Mouse (Mus musculus): ENCODE results near the gene Hist1h2ag. TPM values are rescaled to one million over a fixed set of nuclear protein-coding genes. Genes with fewer than 3 reads are reported as not detected.

Hist1h2ag gene
- polyA plus RNA-seq, 1 experiment from 2014 or later: 55.0 TPM

DNA sequence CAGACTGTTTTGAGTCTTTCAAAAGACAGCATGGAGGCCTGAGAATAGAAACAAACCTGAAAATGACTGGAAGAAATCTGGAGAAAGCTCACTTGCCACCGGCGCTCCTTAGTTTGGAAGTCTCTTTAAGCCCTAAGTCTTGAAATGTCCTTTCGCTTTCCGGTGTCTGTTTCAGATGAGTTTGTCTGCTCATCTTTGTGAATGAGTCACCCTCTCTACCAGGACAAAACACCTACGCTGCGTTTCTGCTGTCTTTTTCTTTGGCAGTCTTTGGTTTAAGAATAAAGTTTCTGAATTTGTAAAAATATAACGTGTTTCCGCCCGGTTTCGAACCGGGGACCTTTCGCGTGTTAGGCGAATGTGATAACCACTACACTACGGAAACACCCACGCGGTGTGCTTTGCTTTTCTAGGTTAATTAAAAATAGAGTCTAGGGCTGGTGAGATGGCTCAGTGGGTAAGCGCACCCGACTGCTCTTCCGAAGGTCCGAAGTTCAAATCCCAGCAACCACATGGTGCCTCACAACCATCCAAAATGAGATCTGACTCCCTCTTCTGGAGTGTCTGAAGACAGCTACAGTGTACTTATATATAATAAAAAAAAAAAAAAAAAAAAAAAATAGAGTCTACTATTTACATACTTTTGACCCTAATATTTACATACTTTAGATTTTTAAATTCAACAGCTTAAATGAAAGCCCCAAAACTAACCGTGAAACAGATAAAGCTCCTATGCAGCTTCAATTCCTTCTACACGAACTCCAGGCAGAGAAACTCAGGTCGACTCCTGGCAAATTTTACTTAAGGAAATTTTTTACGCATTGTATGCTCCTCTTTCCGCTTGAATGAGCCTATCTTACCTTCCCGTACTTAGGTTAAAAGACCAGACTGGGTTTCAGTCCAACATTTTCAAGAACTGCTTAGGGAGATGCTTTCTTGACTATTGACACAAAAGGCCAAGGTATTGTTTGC lies 27.0 kb downstream of the Hist1h2ag start:
- Histone ChIP-seq H3K27ac (no peak overlapping the region), H3K4me3 (peak overlapping the region; percentile 36), H3K4me1 (peaks cover 19% of the 10 kb centered on the region), H3K9me3 (peaks cover 4% of the 10 kb centered on the region; the same call in 1 of the 2 replicates), H3K36me3 (replicated peaks) (no peaks in the 10 kb centered on the region), H3K27me3 (ENCODE audit: poor library complexity, severe bottlenecking) (peaks cover 80% of the 10 kb centered on the region)
- DNase-seq (ENCODE audit: extremely low spot score, low spot score): peak; percentile 87
- WGBS: 14% methylated on average over 27 of the region's 27 CpGs

DNA sequence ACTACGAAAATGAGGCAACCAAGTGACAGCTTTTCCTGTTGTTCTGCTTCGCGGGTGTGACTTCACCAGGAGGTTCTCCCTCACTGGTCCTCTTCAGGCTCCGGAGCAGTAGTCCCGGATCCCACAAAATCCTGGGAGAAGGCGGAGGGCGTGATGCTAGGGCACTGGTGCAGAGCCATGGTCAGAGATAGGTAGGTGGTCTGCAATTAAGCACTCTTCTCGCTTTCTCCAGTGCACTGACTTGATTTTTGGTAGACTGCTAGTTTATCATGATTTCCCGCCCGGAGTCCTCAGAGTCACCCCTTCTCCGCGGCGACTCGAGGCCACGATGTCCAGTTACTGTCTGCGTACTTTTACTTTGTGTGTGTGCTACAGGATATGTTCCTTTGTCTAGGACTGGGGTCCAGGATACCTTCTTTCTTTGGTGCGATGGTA lies 28.3 kb downstream of the Hist1h2ag start:
- WGBS: 16% methylated on average over 17 of the region's 17 CpGs
- Histone ChIP-seq H3K27me3 (ENCODE audit: poor library complexity, severe bottlenecking) (peaks cover 85% of the 10 kb centered on the region), H3K4me3 (peak overlapping the region; percentile 36), H3K9me3 (peaks cover 4% of the 10 kb centered on the region; the same call in 1 of the 2 replicates), H3K36me3 (replicated peaks) (no peaks in the 10 kb centered on the region), H3K27ac (no peak overlapping the region), H3K4me1 (peaks cover 12% of the 10 kb centered on the region)
- peak; percentile 38 for DNase-seq (ENCODE audit: extremely low spot score, low spot score)

GRCm38 (mm10) chr13:22013716-22014115 lies 29.0 kb downstream of the Hist1h2ag start:
- Histone ChIP-seq H3K27me3 (ENCODE audit: poor library complexity, severe bottlenecking) (peaks cover 85% of the 10 kb centered on the region), H3K4me1 (peaks cover 12% of the 10 kb centered on the region), H3K4me3 (peak overlapping the region; percentile 36), H3K27ac (no peak overlapping the region), H3K9me3 (peaks cover 4% of the 10 kb centered on the region; the same call in 1 of the 2 replicates), H3K36me3 (replicated peaks) (no peaks in the 10 kb centered on the region)
- DNase-seq (ENCODE audit: extremely low spot score, low spot score): peak; percentile 41
- 19% methylated on average over 13 of the region's 13 CpGs for WGBS

GRCm38 (mm10) chr13:22009642-22010041 lies 33.1 kb downstream of the Hist1h2ag start, which contains the start of gene Prss16:
Gene Prss16 (minus strand): TSS chr13:22009742.
- Histone ChIP-seq H3K36me3 (replicated peaks) (no peaks in the 10 kb centered on the region), H3K27me3 (ENCODE audit: poor library complexity, severe bottlenecking) (peaks cover 100% of the 10 kb centered on the region), H3K9me3 (no peaks in the 10 kb centered on the region), H3K4me3 (no peak within 1 kb of the TSS), H3K27ac (no peak within 1 kb of the TSS), H3K4me1 (peaks cover 31% of the 10 kb centered on the region)
- DNase-seq (ENCODE audit: extremely low spot score, low spot score): no peak
- WGBS: 42% methylated on average over 7 of the region's 7 CpGs

DNA sequence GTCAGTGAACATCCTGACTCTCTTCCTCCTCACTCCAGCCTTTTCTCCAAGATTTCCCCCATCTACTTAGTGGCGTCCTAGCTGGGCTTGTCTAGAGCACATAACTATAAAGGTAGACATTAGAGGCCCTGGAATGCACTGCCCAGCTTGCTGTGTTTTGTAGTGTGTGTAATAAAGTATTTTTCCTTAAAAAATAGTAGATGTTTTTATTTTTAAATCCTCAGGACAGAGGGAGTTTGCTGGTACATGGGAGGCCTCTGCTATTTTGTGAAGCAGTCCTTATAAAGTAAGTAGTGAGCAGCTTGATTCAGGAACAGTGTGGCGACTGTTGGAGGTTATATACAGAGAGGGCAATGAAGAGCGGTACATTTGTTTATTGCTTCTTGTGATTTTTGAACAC lies 34.0 kb downstream of the Hist1h2ag start:
- Histone ChIP-seq H3K4me1 (peaks cover 22% of the 10 kb centered on the region), H3K9me3 (no peaks in the 10 kb centered on the region), H3K36me3 (replicated peaks) (no peaks in the 10 kb centered on the region), H3K27ac (no peak overlapping the region), H3K27me3 (ENCODE audit: poor library complexity, severe bottlenecking) (peaks cover 100% of the 10 kb centered on the region), H3K4me3 (no peak overlapping the region)
- 76% methylated on average over 3 of the region's 3 CpGs for WGBS
- no peak for DNase-seq (ENCODE audit: extremely low spot score, low spot score)

DNA sequence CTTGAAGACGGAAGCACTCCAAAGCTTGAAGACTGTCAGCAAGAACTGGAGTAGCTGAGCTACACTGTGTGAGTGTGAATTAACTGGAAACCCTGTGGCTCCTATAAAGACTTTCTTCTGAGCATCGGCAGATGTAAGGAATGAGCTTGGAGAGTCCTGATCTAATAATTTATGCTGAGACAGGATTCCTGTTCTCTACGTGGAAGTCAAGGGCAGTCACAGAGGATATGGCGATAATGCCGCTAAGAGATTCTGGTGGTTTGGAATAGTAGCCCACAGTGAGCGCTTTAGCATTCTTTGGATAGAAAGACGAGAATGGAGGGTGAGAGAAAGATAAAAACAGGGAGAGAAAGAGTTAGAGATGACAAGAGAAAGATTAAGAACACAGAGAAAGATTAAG lies 34.9 kb downstream of the Hist1h2ag start:
- DNase-seq (ENCODE audit: extremely low spot score, low spot score): no peak
- WGBS: 54% methylated on average over 7 of the region's 7 CpGs
- H3K4me3 ChIP-seq: no peak overlapping the region

GRCm38 (mm10) chr13:22007121-22007510 lies 35.6 kb downstream of the Hist1h2ag start:
- Histone ChIP-seq H3K36me3 (replicated peaks) (no peaks in the 10 kb centered on the region), H3K4me1 (peaks cover 21% of the 10 kb centered on the region), H3K27ac (no peak overlapping the region), H3K4me3 (peak overlapping the region; percentile 66), H3K27me3 (ENCODE audit: poor library complexity, severe bottlenecking) (peaks cover 100% of the 10 kb centered on the region), H3K9me3 (no peaks in the 10 kb centered on the region)
- DNase-seq (ENCODE audit: extremely low spot score, low spot score): no peak
- WGBS: 2% methylated on average over 18 of the region's 18 CpGs

More for the DNA sequence above, 34.9 kb downstream of the Hist1h2ag start:
- Histone ChIP-seq H3K27me3 (ENCODE audit: poor library complexity, severe bottlenecking) (peaks cover 100% of the 10 kb centered on the region), H3K4me1 (peaks cover 21% of the 10 kb centered on the region), H3K9me3 (no peaks in the 10 kb centered on the region), H3K36me3 (replicated peaks) (no peaks in the 10 kb centered on the region), H3K27ac (no peak overlapping the region)

DNA sequence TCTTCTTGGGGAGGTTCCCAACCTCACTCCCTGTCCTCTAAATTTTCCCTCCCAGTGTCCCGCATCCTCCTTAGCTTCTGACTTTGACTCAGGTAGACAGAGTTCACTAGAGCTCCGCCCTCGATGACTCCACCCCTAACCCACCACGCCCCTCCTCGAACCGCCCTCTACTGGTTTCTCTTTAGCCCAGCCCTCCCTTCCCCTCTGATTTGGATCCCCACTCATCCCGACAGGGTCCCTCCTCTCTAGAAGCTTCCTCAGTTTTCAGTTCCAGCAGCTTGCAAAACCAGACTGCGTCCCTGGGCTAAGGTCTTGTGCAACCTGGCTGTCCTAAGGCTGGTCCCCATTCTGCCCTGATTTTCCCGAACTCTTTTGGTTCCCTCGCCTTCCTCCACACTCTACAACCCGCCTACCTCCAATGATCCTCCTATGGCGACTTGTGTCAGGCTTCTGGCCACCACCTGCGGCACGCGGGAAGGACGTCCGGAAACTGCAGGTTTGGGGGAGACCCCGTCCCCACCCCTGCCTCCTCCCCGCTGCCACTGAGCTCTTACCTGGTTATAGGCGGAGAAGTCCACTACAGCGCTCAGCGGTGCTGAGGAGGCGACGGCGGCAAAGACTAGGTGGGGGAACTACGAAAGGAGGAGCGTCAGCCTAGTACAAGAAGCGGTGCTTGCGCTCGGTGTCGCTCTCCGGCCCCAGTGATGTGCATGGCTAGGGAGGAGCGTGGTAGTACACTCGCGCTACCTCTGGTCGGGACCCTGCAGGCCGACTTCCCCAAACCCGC lies 36.2 kb downstream of the Hist1h2ag start:
- Histone ChIP-seq H3K4me3 (peak overlapping the region; percentile 66), H3K4me1 (peaks cover 21% of the 10 kb centered on the region), H3K36me3 (replicated peaks) (no peaks in the 10 kb centered on the region), H3K9me3 (no peaks in the 10 kb centered on the region), H3K27ac (no peak overlapping the region), H3K27me3 (ENCODE audit: poor library complexity, severe bottlenecking) (peaks cover 100% of the 10 kb centered on the region)
- peak; percentile 72 for DNase-seq (ENCODE audit: extremely low spot score, low spot score)
- WGBS: under 1% methylated on average over 38 of the region's 38 CpGs

GRCm38 (mm10) chr13:22005605-22006333 lies 37.0 kb downstream of the Hist1h2ag start:
- peak overlapping the region; percentile 66 for H3K4me3 ChIP-seq

DNA sequence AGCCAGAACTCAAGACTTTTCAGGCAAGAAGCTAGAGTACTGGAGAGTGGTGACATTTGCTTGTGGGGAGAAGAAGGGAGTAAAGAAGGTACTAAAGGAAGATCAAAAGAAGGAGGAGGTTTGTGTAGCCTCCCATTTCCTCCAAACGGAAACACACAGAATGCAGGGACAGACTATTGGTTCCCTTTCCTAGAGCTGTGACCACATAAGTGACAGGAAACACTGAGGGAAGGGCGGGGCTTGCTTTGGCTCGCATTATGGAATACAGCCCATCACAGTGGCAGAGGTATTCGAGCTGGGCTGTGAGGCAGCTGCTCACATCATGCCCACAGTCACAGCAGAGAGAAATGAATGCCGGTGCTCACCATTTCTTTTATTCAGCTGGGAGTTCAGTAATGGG lies 40.9 kb downstream of the Hist1h2ag start:
- Histone ChIP-seq H3K4me3 (no peak overlapping the region), H3K36me3 (replicated peaks) (no peaks in the 10 kb centered on the region), H3K27ac (no peak overlapping the region), H3K9me3 (no peaks in the 10 kb centered on the region), H3K27me3 (ENCODE audit: poor library complexity, severe bottlenecking) (peaks cover 100% of the 10 kb centered on the region), H3K4me1 (peaks cover 28% of the 10 kb centered on the region)
- no peak for DNase-seq (ENCODE audit: extremely low spot score, low spot score)
- WGBS: 23% methylated on average over 5 of the region's 5 CpGs

More at GRCm38 (mm10) chr13:22005605-22006333, 37.0 kb downstream of the Hist1h2ag start:
- DNase-seq (ENCODE audit: extremely low spot score, low spot score): peak; percentile 42
- Histone ChIP-seq H3K27me3 (ENCODE audit: poor library complexity, severe bottlenecking) (peaks cover 100% of the 10 kb centered on the region), H3K4me1 (peaks cover 21% of the 10 kb centered on the region), H3K9me3 (no peaks in the 10 kb centered on the region), H3K36me3 (replicated peaks) (no peaks in the 10 kb centered on the region), H3K27ac (no peak overlapping the region)
- WGBS: under 1% methylated on average over 45 of the region's 45 CpGs

GRCm38 (mm10) chr13:22001346-22001745 lies 41.4 kb downstream of the Hist1h2ag start:
- no peak for DNase-seq (ENCODE audit: extremely low spot score, low spot score)
- H3K27ac ChIP-seq: no peak overlapping the region
- no peak overlapping the region for H3K4me3 ChIP-seq
- 56% methylated on average over 2 of the region's 2 CpGs for WGBS
- H3K9me3 ChIP-seq: no peaks in the 10 kb centered on the region
- peaks cover 100% of the 10 kb centered on the region for H3K27me3 ChIP-seq (ENCODE audit: poor library complexity, severe bottlenecking)
- peaks cover 27% of the 10 kb centered on the region for H3K4me1 ChIP-seq
- H3K36me3 ChIP-seq (replicated peaks): no peaks in the 10 kb centered on the region

- peaks cover 37% of the 10 kb centered on the region for H3K4me1 ChIP-seq
- no peaks in the 10 kb centered on the region for H3K36me3 ChIP-seq (replicated peaks)
- H3K9me3 ChIP-seq: no peaks in the 10 kb centered on the region
- DNase-seq (ENCODE audit: extremely low spot score, low spot score): no peak
- no peak overlapping the region for H3K27ac ChIP-seq
- peaks cover 90% of the 10 kb centered on the region for H3K27me3 ChIP-seq (ENCODE audit: poor library complexity, severe bottlenecking)
- H3K4me3 ChIP-seq: no peak overlapping the region
- WGBS: 40% methylated on average over 4 of the region's 4 CpGs
Observed at GRCm38 (mm10) chr13:21999147-21999546, 43.6 kb downstream of the Hist1h2ag start.
